In genomic region chr8:124433451-124434125, GRCm38 (mm10) we compare ENCODE assay signal across 8 mouse cellular contexts. TPM values are rescaled to one million over a fixed set of nuclear protein-coding genes. Genes with fewer than 3 reads are reported as not detected.
DNase-seq lines count a peak whose midpoint lies in the region; ATAC-seq and TF ChIP-seq lines count a peak whose summit lies in the region.

No protein-coding gene starts in this region.

- ATAC-seq in heart, embryonic 14.5 days (ENCODE audit: insufficient number of reproducible peaks, insufficient read depth, low FRiP score, low read depth): no peak
- peak; percentile 21; the same call in 1 of the 2 replicates for ATAC-seq in midbrain, postnatal 0 days (ENCODE audit: low FRiP score)

- H3K27me3 ChIP-seq in heart, embryonic 14.5 days (ENCODE audit: control insufficient read depth, insufficient read depth, low read length): peaks cover 23% of the 10 kb centered on the region
- H3K27me3 ChIP-seq in midbrain, postnatal 0 days (ENCODE audit: insufficient read depth, low read length): no peaks in the 10 kb centered on the region

- H3K4me2 ChIP-seq in heart, embryonic 14.5 days (ENCODE audit: low read length): peak overlapping the region; percentile 99
- peak overlapping the region; percentile 86 for H3K4me2 ChIP-seq in midbrain, postnatal 0 days (ENCODE audit: low read depth, low read length, poor library complexity, severe bottlenecking)

- H3K4me1 ChIP-seq in heart, embryonic 14.5 days (ENCODE audit: control insufficient read depth in 2 of 2, insufficient read depth in 2 of 2, low read length in 2 of 2): peaks cover 29 to 46% of the 10 kb centered on the region in 2 experiments
- H3K4me1 ChIP-seq in midbrain, postnatal 0 days (ENCODE audit: insufficient read depth, low read length): peaks cover 23% of the 10 kb centered on the region

- H3K27ac ChIP-seq in heart, embryonic 14.5 days (replicated peaks in 1 of 2; ENCODE audit: control insufficient read depth in 1 of 2, insufficient read depth in 1 of 2, low read depth in 2 of 2, low read length in 2 of 2): no peak overlapping the region
- peak overlapping the region; percentile 80 for H3K27ac ChIP-seq in midbrain, postnatal 0 days (ENCODE audit: low read depth, low read length)

- H3K4me3 ChIP-seq in heart, embryonic 14.5 days (ENCODE audit: control insufficient read depth in 1 of 2, insufficient read depth in 1 of 2, low read depth in 1 of 2, low read length in 2 of 2): peak overlapping the region; percentile 68 to 70
- H3K4me3 ChIP-seq in midbrain, postnatal 0 days (ENCODE audit: low read depth, low read length): peak overlapping the region; percentile 85

- TF ChIP-seq CTCF in midbrain, postnatal 0 days (IDR thresholded peaks at IDR 0.05): no peak

- H3K36me3 ChIP-seq in heart, embryonic 14.5 days (ENCODE audit: control insufficient read depth, insufficient read depth, low read length): no peaks in the 10 kb centered on the region
- no peaks in the 10 kb centered on the region for H3K36me3 ChIP-seq in midbrain, postnatal 0 days (ENCODE audit: insufficient read depth, low read length)

- 3% methylated on average over 40 of the region's 56 CpGs for WGBS in heart, embryonic 14.5 days
- 1% methylated on average over 55 of the region's 56 CpGs for WGBS in midbrain, postnatal 0 days

- H3K9ac ChIP-seq in heart, embryonic 14.5 days (ENCODE audit: low read length): peak overlapping the region; percentile 78
- H3K9ac ChIP-seq in midbrain, postnatal 0 days (replicated peaks; ENCODE audit: low read length, poor library complexity, severe bottlenecking): peak overlapping the region; percentile 84

- no peaks in the 10 kb centered on the region for H3K9me3 ChIP-seq in heart, embryonic 14.5 days (ENCODE audit: control insufficient read depth, low read length)
- no peaks in the 10 kb centered on the region for H3K9me3 ChIP-seq in midbrain, postnatal 0 days (ENCODE audit: low read length)

- peak; percentile 38 for DNase-seq in embryo, embryonic 10 days (ENCODE audit: low spot score)
- DNase-seq in embryo, embryonic 11 days: no peak
- DNase-seq in CD4-positive helper T cell, adult 2 months (ENCODE audit: low read depth, low spot score): peak; percentile 12
- DNase-seq in cerebellum, adult 9-10 months: peak; percentile 69
- DNase-seq in kidney, postnatal 14 days: peak; percentile 13
- no peak for DNase-seq in midbrain, postnatal 0 days (ENCODE audit: low spot score)
- peak; percentile 9 for DNase-seq in yolk sac, embryonic 10.5 days (ENCODE audit: low spot score)

RNA-seq across cellular contexts. Expression of gene Pgbd5, which starts 5.9 kb away (rescaled TPM):
- polyA plus RNA-seq in heart, embryonic 14.5 days (2014; fragmentation: Nextera tagmentation; extraction: Ambion mirVana): 2.3 and 3.4 TPM in 2 replicates
- 61.1 and 77.0 TPM in 2 replicates for total RNA-seq in midbrain, postnatal 0 days (2014; rRNA removed)
- polyA plus RNA-seq in midbrain, postnatal 0 days (2015; fragmentation: Nextera tagmentation; extraction: Ambion mirVana): 12.2 and 13.5 TPM in 2 replicates

Comparison
In these comparisons a context has a peak if more than half of its experiments do, and no peak if none do; other contexts are left out.
1. DNase-seq: peak in embryo, embryonic 10 days (single experiment), CD4-positive helper T cell, adult 2 months (single experiment), cerebellum, adult 9-10 months (single experiment), kidney, postnatal 14 days (single experiment) and yolk sac, embryonic 10.5 days (single experiment); none in embryo, embryonic 11 days (single experiment) and midbrain, postnatal 0 days (single experiment).